ENCODE assay signal across 22 mouse cellular contexts in the genomic region with DNA sequence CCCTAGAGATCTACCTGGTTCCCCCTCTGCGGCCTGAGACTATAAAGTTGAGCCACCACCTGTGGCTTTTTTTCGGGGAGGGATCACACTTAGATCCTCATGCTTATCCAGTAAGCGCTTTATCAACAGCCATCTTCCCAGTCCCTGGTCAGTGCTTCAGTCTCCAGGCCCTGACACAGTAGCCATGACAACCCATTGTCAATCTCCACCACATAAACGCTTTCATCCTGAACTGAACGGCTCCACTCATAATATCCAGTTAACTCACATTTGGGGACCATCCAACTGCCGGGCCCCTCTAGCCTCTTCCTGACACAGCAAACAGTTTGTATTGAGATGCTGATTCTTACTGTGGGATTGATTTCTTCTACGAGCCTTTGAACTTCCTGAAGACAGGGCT.
DNase-seq lines count a peak whose midpoint lies in the region; ATAC-seq and TF ChIP-seq lines count a peak whose summit lies in the region.
"Had no signal": no experiment of that assay in that cellular context is flagged by ENCODE, and none has a peak within 500 bp of the region (broad histone marks: within the 10 kb centered on the region; RNA-seq: fewer than 3 reads in every experiment).

No protein-coding gene starts in this region.

- WGBS in forebrain, embryonic 14.5 days, result 51% methylated on average over 7 of the region's 7 CpGs
- WGBS in forebrain, embryonic 11.5 days, result 55% methylated on average over 7 of the region's 7 CpGs
- WGBS in hindbrain, embryonic 14.5 days, result 30% methylated on average over 7 of the region's 7 CpGs
- WGBS in midbrain, embryonic 14.5 days, result 21% methylated on average over 7 of the region's 7 CpGs

- no peaks in the 10 kb centered on the region for H3K27me3 ChIP-seq in forebrain, embryonic 14.5 days (replicated peaks; ENCODE audit: control insufficient read depth, insufficient read depth, low read length)
- no peaks in the 10 kb centered on the region for H3K27me3 ChIP-seq in forebrain, embryonic 11.5 days (ENCODE audit: control insufficient read depth, insufficient read depth, low read length)
- H3K27me3 ChIP-seq in hindbrain, embryonic 14.5 days (ENCODE audit: control insufficient read depth, insufficient read depth, low read length), result no peaks in the 10 kb centered on the region
- H3K27me3 ChIP-seq in midbrain, embryonic 14.5 days (ENCODE audit: control insufficient read depth, insufficient read depth, low read length), result no peaks in the 10 kb centered on the region
- H3K27me3 ChIP-seq: embryonic facial prominence, embryonic 15.5 days; heart, embryonic 12.5 days; stomach, embryonic 15.5 days had no signal

- H3K4me1 ChIP-seq in forebrain, embryonic 14.5 days (ENCODE audit: control insufficient read depth, insufficient read depth, low read length), result peaks cover 21% of the 10 kb centered on the region
- peaks cover 4% of the 10 kb centered on the region; the same call in 1 of the 2 replicates for H3K4me1 ChIP-seq in forebrain, embryonic 11.5 days (replicated peaks; ENCODE audit: control insufficient read depth, insufficient read depth, low read length)
- H3K4me1 ChIP-seq in hindbrain, embryonic 14.5 days (replicated peaks; ENCODE audit: control insufficient read depth, insufficient read depth, low read length), result 0 out of 2 replicates have a peak, but pooled peaks cover 13% of the 10 kb centered on the region
- peaks cover 22% of the 10 kb centered on the region for H3K4me1 ChIP-seq in midbrain, embryonic 14.5 days (ENCODE audit: control insufficient read depth, insufficient read depth, low read length)

- H3K36me3 ChIP-seq in forebrain, embryonic 14.5 days (ENCODE audit: control insufficient read depth, insufficient read depth, low read length), result no peaks in the 10 kb centered on the region
- no peaks in the 10 kb centered on the region for H3K36me3 ChIP-seq in forebrain, embryonic 11.5 days (ENCODE audit: control insufficient read depth, insufficient read depth, low read length)
- H3K36me3 ChIP-seq in hindbrain, embryonic 14.5 days (replicated peaks; ENCODE audit: control insufficient read depth, insufficient read depth), result no peaks in the 10 kb centered on the region
- no peaks in the 10 kb centered on the region for H3K36me3 ChIP-seq in midbrain, embryonic 14.5 days (ENCODE audit: control insufficient read depth, insufficient read depth, low read length)
- H3K36me3 ChIP-seq: embryonic facial prominence, embryonic 15.5 days; G1E; heart, embryonic 12.5 days; stomach, embryonic 15.5 days had no signal

- no peak overlapping the region for H3K9ac ChIP-seq in forebrain, embryonic 14.5 days (ENCODE audit: low read length)
- H3K9ac ChIP-seq in forebrain, embryonic 11.5 days (ENCODE audit: low read length), result no peak overlapping the region
- H3K9ac ChIP-seq in hindbrain, embryonic 14.5 days, result no peak overlapping the region
- no peak overlapping the region for H3K9ac ChIP-seq in midbrain, embryonic 14.5 days (replicated peaks; ENCODE audit: low read length)
- H3K9ac ChIP-seq: embryonic facial prominence, embryonic 15.5 days; heart, embryonic 12.5 days; stomach, embryonic 15.5 days had no signal

- no peaks in the 10 kb centered on the region for H3K9me3 ChIP-seq in forebrain, embryonic 14.5 days (replicated peaks; ENCODE audit: control insufficient read depth, low read length)
- no peaks in the 10 kb centered on the region for H3K9me3 ChIP-seq in forebrain, embryonic 11.5 days (ENCODE audit: control insufficient read depth, low read length)
- H3K9me3 ChIP-seq in hindbrain, embryonic 14.5 days (ENCODE audit: control insufficient read depth, low read length), result no peaks in the 10 kb centered on the region
- H3K9me3 ChIP-seq in midbrain, embryonic 14.5 days (ENCODE audit: control insufficient read depth, low read length), result no peaks in the 10 kb centered on the region
- H3K9me3 ChIP-seq: embryonic facial prominence, embryonic 15.5 days; G1E; heart, embryonic 12.5 days; stomach, embryonic 15.5 days had no signal

- no peak overlapping the region for H3K27ac ChIP-seq in forebrain, embryonic 14.5 days (ENCODE audit: low read depth, low read length)
- no peak overlapping the region for H3K27ac ChIP-seq in forebrain, embryonic 11.5 days (ENCODE audit: low read depth, low read length)
- H3K27ac ChIP-seq in hindbrain, embryonic 14.5 days, result no peak overlapping the region
- no peak overlapping the region for H3K27ac ChIP-seq in midbrain, embryonic 14.5 days (replicated peaks; ENCODE audit: low read depth, low read length)
- H3K27ac ChIP-seq: embryonic facial prominence, embryonic 15.5 days; stomach, embryonic 15.5 days had no signal

- H3K4me3 ChIP-seq in forebrain, embryonic 14.5 days (ENCODE audit: low read depth, low read length), result no peak overlapping the region
- no peak overlapping the region for H3K4me3 ChIP-seq in forebrain, embryonic 11.5 days (ENCODE audit: low read depth, low read length)
- H3K4me3 ChIP-seq in hindbrain, embryonic 14.5 days (replicated peaks; ENCODE audit: low read length), result no peak overlapping the region
- H3K4me3 ChIP-seq in midbrain, embryonic 14.5 days (replicated peaks; ENCODE audit: low read depth, low read length), result no peak overlapping the region
- H3K4me3 ChIP-seq: embryonic facial prominence, embryonic 15.5 days; heart, embryonic 12.5 days; stomach, embryonic 15.5 days had no signal

- peak; percentile 37 for DNase-seq in forebrain, embryonic 14.5 days (ENCODE audit: low spot score)
- no peak for DNase-seq in forebrain, embryonic 11.5 days (ENCODE audit: low spot score)
- DNase-seq in brain, embryonic 14.5 days (ENCODE audit: low read depth), result peak; percentile 67
- no peak for DNase-seq in hindbrain, embryonic 14.5 days (ENCODE audit: low spot score)
- DNase-seq in midbrain, embryonic 14.5 days, result peak; percentile 44
- DNase-seq in adrenal gland, postnatal 10 days, result no peak
- no peak for DNase-seq in cerebellum, adult 9-11 months
- no peak for DNase-seq in frontal cortex, postnatal 25 days (ENCODE audit: low spot score in 2 of 2)
- DNase-seq: adrenal gland, postnatal 25 days; cerebellum, adult 8-10 months; kidney, adult 8-10 months; kidney, postnatal 25 days; left cerebral cortex, postnatal 4 days; liver; thymus, adult 18-20 months had no signal

- TF ChIP-seq POLR2A in brain, embryonic 14.5 days (IDR thresholded peaks at IDR 0.05; ENCODE audit: borderline replicate concordance, extremely low read depth, insufficient read depth, insufficient read length, poor library complexity, severe bottlenecking), result no peak

- 0 out of 2 replicates have a peak, but pooled peaks have one; percentile 19 for ATAC-seq in forebrain, embryonic 14.5 days
- no peak for ATAC-seq in forebrain, embryonic 11.5 days (replicated peaks; ENCODE audit: low FRiP score)
- ATAC-seq in hindbrain, embryonic 14.5 days (ENCODE audit: low FRiP score), result peak; percentile 33; the same call in 1 of the 2 replicates
- no peak for ATAC-seq in midbrain, embryonic 14.5 days (ENCODE audit: low FRiP score, low TSS enrichment)
- ATAC-seq: activated CD4-positive, CD25-positive, alpha-beta regulatory T cell, adult 4 months; inflammation-experienced regulatory T-cells, adult 6 months; lung, postnatal 0 days had no signal

- TF ChIP-seq CTCF in brain, embryonic 14.5 days (IDR thresholded peaks at IDR 0.05; ENCODE audit: borderline replicate concordance, extremely low read depth, insufficient read depth, insufficient read length), result no peak

- H3K4me2 ChIP-seq in forebrain, embryonic 14.5 days (ENCODE audit: low read length), result no peak overlapping the region
- H3K4me2 ChIP-seq in forebrain, embryonic 11.5 days (ENCODE audit: low read depth, low read length, severe bottlenecking), result no peak overlapping the region
- H3K4me2 ChIP-seq in hindbrain, embryonic 14.5 days (replicated peaks), result no peak overlapping the region
- H3K4me2 ChIP-seq in midbrain, embryonic 14.5 days (ENCODE audit: low read length), result no peak overlapping the region
- H3K4me2 ChIP-seq: embryonic facial prominence, embryonic 15.5 days; heart, embryonic 12.5 days; stomach, embryonic 15.5 days had no signal

Comparison
In these comparisons a context has a peak if more than half of its experiments do, and no peak if none do; other contexts are left out.
1. ATAC-seq: peak in forebrain, embryonic 14.5 days (single experiment) and hindbrain, embryonic 14.5 days (single experiment); none in forebrain, embryonic 11.5 days (single experiment) and midbrain, embryonic 14.5 days (single experiment).
2. DNase-seq: peak in forebrain, embryonic 14.5 days (single experiment), brain, embryonic 14.5 days (single experiment) and midbrain, embryonic 14.5 days (single experiment); none in forebrain, embryonic 11.5 days (single experiment), hindbrain, embryonic 14.5 days (single experiment), adrenal gland, postnatal 10 days (single experiment), cerebellum, adult 9-11 months (single experiment) and frontal cortex, postnatal 25 days (0 of 2).